In genomic region chr14:121485722-121486121, GRCm38 (mm10) we compare ENCODE assay signal across 19 mouse cellular contexts. TPM values are rescaled to one million over a fixed set of nuclear protein-coding genes. Genes with fewer than 3 reads are reported as not detected.
"Had no signal": no experiment of that assay in that cellular context is flagged by ENCODE, and none has a peak within 500 bp of the region (broad histone marks: within the 10 kb centered on the region; RNA-seq: fewer than 3 reads in every experiment).

No protein-coding gene starts in this region.

- H3K36me3 ChIP-seq: liver, embryonic 13.5 days; liver, embryonic 15.5 days; midbrain, embryonic 13.5 days; midbrain, embryonic 15.5 days; neural tube, embryonic 12.5 days; stomach, embryonic 15.5 days had no signal

- H3K4me2 ChIP-seq: liver, embryonic 13.5 days; liver, embryonic 15.5 days; midbrain, embryonic 11.5 days; midbrain, embryonic 13.5 days; midbrain, embryonic 15.5 days; neural tube, embryonic 12.5 days; stomach, embryonic 15.5 days had no signal

- ATAC-seq: liver, postnatal 0 days; midbrain, embryonic 13.5 days; midbrain, embryonic 15.5 days had no signal

- H3K9ac ChIP-seq: liver, embryonic 13.5 days; liver, embryonic 15.5 days; liver, postnatal 0 days; midbrain, embryonic 13.5 days; midbrain, embryonic 15.5 days; neural tube, embryonic 12.5 days; stomach, embryonic 15.5 days had no signal

- H3K4me3 ChIP-seq: liver, embryonic 13.5 days; liver, embryonic 15.5 days; megakaryocyte, embryonic 14.5 days; midbrain, embryonic 13.5 days; midbrain, embryonic 15.5 days; neural tube, embryonic 12.5 days; stomach, embryonic 15.5 days had no signal

- DNase-seq: liver, embryonic 13.5 days; liver, postnatal 0 days; lung, adult 2 months; lung, postnatal 10 days; right cerebral cortex, postnatal 14 days; thymus, adult 2 months; thymus, postnatal 25 days; thymus, postnatal 4 days had no signal

- H3K27me3 ChIP-seq: liver, embryonic 13.5 days; midbrain, embryonic 13.5 days; midbrain, embryonic 15.5 days; neural tube, embryonic 12.5 days; stomach, embryonic 15.5 days had no signal

- H3K27ac ChIP-seq: liver, embryonic 13.5 days; liver, embryonic 15.5 days; macrophage; midbrain, embryonic 13.5 days; midbrain, embryonic 15.5 days; neural tube, embryonic 12.5 days; stomach, embryonic 15.5 days; stomach, postnatal 0 days had no signal

- H3K9me3 ChIP-seq: liver, embryonic 13.5 days; liver, embryonic 15.5 days; midbrain, embryonic 13.5 days; midbrain, embryonic 15.5 days; neural tube, embryonic 12.5 days; stomach, embryonic 15.5 days had no signal

- H3K4me1 ChIP-seq: liver, embryonic 13.5 days; liver, embryonic 15.5 days; megakaryocyte, embryonic 14.5 days; midbrain, embryonic 13.5 days; midbrain, embryonic 15.5 days; neural tube, embryonic 12.5 days; stomach, embryonic 15.5 days had no signal

RNA-seq across cellular contexts. Expression of gene Slc15a1, which starts 19.3 kb away (rescaled TPM):
- polyA plus RNA-seq: liver, embryonic 13.5 days; liver, embryonic 15.5 days; liver, postnatal 0 days; macrophage; midbrain, embryonic 11.5 days; neural tube, embryonic 12.5 days; neural tube, embryonic 14.5 days; spleen, adult 2 months had no signal
